Mouse (Mus musculus) kidney, adult 2 months (tissue): ENCODE measurements at regions not wholly inside any gene's neighbourhood (a gene's known extent, or its start where the extent isn't known, plus 50 kb on each side); places are given as distances from the start of the nearest gene placed in this dataset.

Source experiments
- DNase-seq: peaks from one replicate; pipeline ENCODE4 v3.0.0; 2021
- H3K27ac ChIP-seq: fragments of 200-500 bp; 2 replicates; pipeline ENCODE4 v1.5.1; 2012; ENCODE audit warnings: low read depth, low read length, control low read depth, inconsistent platforms; ENCODE audit not compliant: insufficient read depth
- H3K27me3 ChIP-seq: fragments of 200-500 bp; replicated peaks from 2 replicates; pipeline ENCODE4 v1.6.1; 2012; ENCODE audit warnings: mild to moderate bottlenecking, moderate library complexity, low read length, inconsistent platforms; ENCODE audit not compliant: control insufficient read depth, insufficient read depth
- H3K36me3 ChIP-seq: fragments of 200-500 bp; 2 replicates; pipeline ENCODE4 v1.6.1; 2012; ENCODE audit warnings: mild to moderate bottlenecking, moderate library complexity, low read length, inconsistent platforms; ENCODE audit not compliant: control insufficient read depth, insufficient read depth
- H3K4me1 ChIP-seq: fragments of 200-500 bp; 2 replicates; pipeline ENCODE4 v1.6.1; 2011; ENCODE audit warnings: low read length; ENCODE audit not compliant: control insufficient read depth, insufficient read depth
- H3K4me3 ChIP-seq: fragments of 200-500 bp; 2 replicates; pipeline ENCODE4 v1.5.1; 2011; ENCODE audit warnings: mild to moderate bottlenecking, low read depth, low read length, control low read depth; ENCODE audit not compliant: insufficient read depth
- CTCF ChIP-seq: fragments of 200-500 bp; conservative IDR thresholded peaks from 2 replicates; pipeline ENCODE4 v1.5.1; 2011; ENCODE audit warnings: low read depth, mild to moderate bottlenecking, control low read depth, low read length, moderate library complexity, mixed read lengths; ENCODE audit not compliant: insufficient read depth, insufficient read length
- POLR2A ChIP-seq: fragments of 200-500 bp; IDR thresholded peaks from one replicate; pipeline ENCODE4 v1.6.1; 2011; ENCODE audit warnings: low read depth, low read length, control low read depth
- WGBS: fragments of 180-500 bp; shearing (Covaris S2); methylation state at CpG from one replicate; pipeline ENCODE4 v1.1.7; 2018; 5-methylcytosine and 5-hydroxymethylcytosine counted together

DNA sequence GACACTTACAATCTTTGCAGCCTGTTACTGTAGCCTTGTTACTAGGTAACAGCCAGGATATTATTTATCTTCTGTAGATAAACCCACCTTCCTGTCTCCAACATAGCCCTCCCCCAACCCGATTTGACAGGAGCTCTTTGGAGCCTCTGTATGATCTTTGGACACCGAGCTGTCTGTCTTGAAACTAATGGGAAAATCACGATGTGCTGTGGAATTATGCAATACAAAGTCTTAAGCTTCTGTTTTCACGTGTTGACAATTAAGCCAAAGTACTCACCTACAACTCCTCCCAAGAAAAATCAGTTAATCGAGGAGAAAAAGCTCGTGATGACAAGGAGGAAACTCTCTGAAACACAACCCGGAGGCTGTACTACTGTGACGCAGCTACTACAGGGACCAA, 65.9 kb upstream of the Adcy2 start:
- TF ChIP-seq POLR2A (no peak), CTCF (no peak)
- Histone ChIP-seq H3K27ac (peak overlapping the region; percentile 16; the same call in 1 of the 2 replicates), H3K36me3 (no peaks in the 10 kb centered on the region), H3K27me3 (no peaks in the 10 kb centered on the region), H3K4me3 (no peak overlapping the region), H3K4me1 (peaks cover 11% of the 10 kb centered on the region; the same call in 1 of the 2 replicates)
- WGBS, result 54% methylated on average over 8 of the region's 8 CpGs
- peak; percentile 61 for DNase-seq

DNA sequence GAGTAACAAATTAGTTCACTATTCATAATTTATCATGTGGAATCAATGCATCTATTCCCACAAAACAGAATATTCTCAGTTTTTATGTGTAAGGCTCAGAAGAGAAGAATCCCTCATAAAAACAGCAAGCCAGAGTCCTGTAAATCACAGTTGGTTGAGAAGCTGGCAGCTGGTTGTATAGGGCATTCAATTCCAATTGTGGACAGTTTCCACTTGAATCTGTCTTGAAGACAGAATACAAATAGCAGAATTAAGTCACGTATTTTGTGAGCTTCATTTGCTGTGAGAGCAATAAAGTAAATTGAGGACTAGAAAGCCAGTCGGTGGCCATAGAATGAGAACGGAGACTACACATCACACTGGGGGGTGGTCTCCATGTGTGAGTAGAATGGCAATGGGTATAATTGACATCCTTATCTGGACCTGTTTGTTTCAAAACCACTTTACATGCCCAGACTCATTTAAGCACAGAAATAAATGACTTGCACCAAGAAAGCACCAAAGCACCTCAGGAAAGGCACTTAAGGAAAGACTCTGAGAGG, 63.4 kb upstream of the Adcy2 start:
- Histone ChIP-seq H3K27ac (no peak overlapping the region), H3K4me3 (no peak overlapping the region), H3K27me3 (no peaks in the 10 kb centered on the region), H3K36me3 (no peaks in the 10 kb centered on the region), H3K4me1 (peaks cover 11% of the 10 kb centered on the region; the same call in 1 of the 2 replicates)
- TF ChIP-seq POLR2A (no peak), CTCF (no peak)
- 81% methylated on average over 3 of the region's 3 CpGs for WGBS
- no peak for DNase-seq

DNA sequence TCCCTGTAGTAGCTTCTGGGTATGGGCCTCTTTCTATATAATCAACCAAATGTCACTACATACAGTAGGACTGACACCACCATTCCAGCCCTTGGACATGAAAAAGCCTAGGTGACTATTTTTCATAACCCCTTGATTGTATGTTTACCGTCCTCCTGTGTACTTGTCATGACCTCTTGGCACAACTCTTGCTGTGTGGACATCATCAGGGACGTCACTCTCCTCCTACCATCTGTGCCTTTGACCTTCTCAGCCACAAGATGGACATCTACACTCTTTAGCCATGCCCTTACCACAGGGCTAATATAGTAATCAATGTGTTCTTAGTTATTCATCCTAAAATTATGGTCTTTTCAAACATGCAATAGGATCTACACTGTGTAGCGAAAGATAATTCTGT, 62.1 kb upstream of the Adcy2 start:
- H3K4me3 ChIP-seq, result no peak overlapping the region
- peaks cover 7% of the 10 kb centered on the region; the same call in 1 of the 2 replicates for H3K4me1 ChIP-seq
- 82% methylated on average over 3 of the region's 3 CpGs for WGBS
- TF ChIP-seq CTCF (no peak), POLR2A (no peak)
- no peak for DNase-seq
- H3K36me3 ChIP-seq, result no peaks in the 10 kb centered on the region
- H3K27ac ChIP-seq, result no peak overlapping the region
- no peaks in the 10 kb centered on the region for H3K27me3 ChIP-seq
